In genomic region chr9:61695381-61695791, GRCm38 (mm10) we compare ENCODE assay signal across 9 mouse cellular contexts.
DNase-seq lines count a peak whose midpoint lies in the region; ATAC-seq lines count a peak whose summit lies in the region.
"Had no signal": no experiment of that assay in that cellular context is flagged by ENCODE, and none has a peak within 500 bp of the region (broad histone marks: within the 10 kb centered on the region; RNA-seq: fewer than 3 reads in every experiment).

No protein-coding gene starts in this region.

- no peak overlapping the region for H3K9ac ChIP-seq in limb, embryonic 11.5 days (ENCODE audit: low read length)
- no peak overlapping the region for H3K9ac ChIP-seq in forebrain, embryonic 15.5 days (replicated peaks)
- H3K9ac ChIP-seq: limb, embryonic 13.5 days had no signal

- no peak overlapping the region for H3K4me3 ChIP-seq in limb, embryonic 11.5 days (ENCODE audit: low read depth, low read length)
- H3K4me3 ChIP-seq in limb, embryonic 10.5 days: no peak overlapping the region
- H3K4me3 ChIP-seq in forebrain, embryonic 15.5 days: no peak overlapping the region
- H3K4me3 ChIP-seq: limb, embryonic 13.5 days had no signal

- no peaks in the 10 kb centered on the region for H3K27me3 ChIP-seq in limb, embryonic 11.5 days (ENCODE audit: control insufficient read depth, insufficient read depth, low read length)
- peaks cover 54% of the 10 kb centered on the region for H3K27me3 ChIP-seq in limb, embryonic 10.5 days (ENCODE audit: low read depth, poor library complexity, severe bottlenecking)
- H3K27me3 ChIP-seq in forebrain, embryonic 15.5 days: peaks cover 6% of the 10 kb centered on the region; the same call in 1 of the 2 replicates

- H3K9me3 ChIP-seq in limb, embryonic 11.5 days (ENCODE audit: control insufficient read depth, low read length): no peaks in the 10 kb centered on the region
- H3K9me3 ChIP-seq in limb, embryonic 10.5 days (replicated peaks): no peaks in the 10 kb centered on the region
- no peaks in the 10 kb centered on the region for H3K9me3 ChIP-seq in forebrain, embryonic 15.5 days
- H3K9me3 ChIP-seq: limb, embryonic 13.5 days had no signal

- no peak overlapping the region for H3K4me2 ChIP-seq in limb, embryonic 11.5 days (ENCODE audit: low read depth, severe bottlenecking)
- H3K4me2 ChIP-seq in forebrain, embryonic 15.5 days (replicated peaks): no peak overlapping the region
- H3K4me2 ChIP-seq: limb, embryonic 13.5 days had no signal

- no peaks in the 10 kb centered on the region for H3K36me3 ChIP-seq in limb, embryonic 11.5 days (ENCODE audit: control insufficient read depth, insufficient read depth, low read length)
- H3K36me3 ChIP-seq in limb, embryonic 10.5 days: no peaks in the 10 kb centered on the region
- no peaks in the 10 kb centered on the region for H3K36me3 ChIP-seq in forebrain, embryonic 15.5 days
- H3K36me3 ChIP-seq: limb, embryonic 13.5 days had no signal

- DNase-seq in limb, embryonic 11.5 days (ENCODE audit: low spot score): peak; percentile 44
- DNase-seq in limb, embryonic 10.5 days (ENCODE audit: low spot score): no peak
- DNase-seq in ZHBTc4 (ENCODE audit: low read depth, low spot score): peak; percentile 33
- DNase-seq in mesoderm, embryonic 11.5 days (ENCODE audit: low read depth, low spot score): peak; percentile 43
- no peak for DNase-seq in left cerebral cortex, postnatal 14 days (ENCODE audit: low spot score in 2 of 2)
- DNase-seq in frontal cortex, adult 2 months (ENCODE audit: extremely low spot score in 1 of 2, low spot score in 1 of 2): no peak

- ATAC-seq in limb, embryonic 11.5 days (ENCODE audit: insufficient number of reproducible peaks, low FRiP score, low TSS enrichment, low read depth): no peak
- peak; percentile 62; the same call in 1 of the 2 replicates for ATAC-seq in common myeloid progenitor, adult 5-6 weeks (replicated peaks; ENCODE audit: low read depth, poor library complexity, severe bottlenecking)
- ATAC-seq in forebrain, embryonic 15.5 days (replicated peaks): no peak

- intact Hi-C loops in left cerebral cortex, postnatal 14 days (cut with DNase I): loop anchor here (5.0 to 10.0 kb wide), 3 partner anchors 137 to 651 kb away; no protein-coding TSS in a partner anchor

- H3K27ac ChIP-seq in limb, embryonic 11.5 days (replicated peaks; ENCODE audit: low read depth, low read length): no peak overlapping the region
- H3K27ac ChIP-seq in limb, embryonic 10.5 days: no peak overlapping the region
- H3K27ac ChIP-seq in forebrain, embryonic 15.5 days (replicated peaks): no peak overlapping the region
- H3K27ac ChIP-seq: limb, embryonic 13.5 days had no signal

- 3% methylated on average over 9 of the region's 9 CpGs for WGBS in limb, embryonic 11.5 days
- 6% methylated on average over 9 of the region's 9 CpGs for WGBS in limb, embryonic 10.5 days
- 6% methylated on average over 9 of the region's 9 CpGs for WGBS in forebrain, embryonic 15.5 days

- no peaks in the 10 kb centered on the region; the same call in 1 of the 2 replicates for H3K4me1 ChIP-seq in limb, embryonic 11.5 days (ENCODE audit: control insufficient read depth, insufficient read depth, low read length)
- H3K4me1 ChIP-seq in limb, embryonic 10.5 days: peaks cover 46% of the 10 kb centered on the region
- peaks cover 29% of the 10 kb centered on the region for H3K4me1 ChIP-seq in forebrain, embryonic 15.5 days

Comparison
In these comparisons a context has a peak if more than half of its experiments do, and no peak if none do; other contexts are left out.
1. DNase-seq: peak in limb, embryonic 11.5 days (single experiment), ZHBTc4 (single experiment) and mesoderm, embryonic 11.5 days (single experiment); none in limb, embryonic 10.5 days (single experiment), left cerebral cortex, postnatal 14 days (0 of 2) and frontal cortex, adult 2 months (0 of 2).